Mouse (Mus musculus) fibroblast of lung, adult 2 months (primary cell): Measurements from ENCODE around the gene Synpo2l.
A peak's percentile ranks its signal among the peaks of the same experiment; 100 is the strongest.

Experiments used
- DNase-seq: peaks from one replicate; pipeline ENCODE4 v3.0.0-alpha.2; 2011; ENCODE audit warnings: low read depth

The Synpo2l gene

DNA sequence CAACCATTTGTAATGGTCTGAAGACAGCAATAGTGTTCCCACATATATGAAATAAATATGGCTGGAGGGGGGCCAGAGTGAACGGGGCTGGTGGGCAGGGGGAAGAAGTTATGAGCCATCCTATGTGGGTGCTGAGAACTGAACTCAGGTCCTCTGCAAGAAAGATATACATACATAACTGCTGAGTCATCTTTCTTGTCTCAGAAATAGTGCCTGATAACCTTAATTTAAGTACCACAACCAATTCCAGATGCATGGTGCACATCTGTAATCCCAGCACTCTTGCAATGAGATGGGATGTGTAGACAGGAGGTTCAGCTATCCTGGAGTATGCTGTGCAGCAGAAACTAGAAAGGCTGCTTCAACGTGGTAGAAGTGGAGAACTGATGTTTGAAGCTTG is 13.6 kb upstream of the Synpo2l start:
- no peak for DNase-seq

DNA sequence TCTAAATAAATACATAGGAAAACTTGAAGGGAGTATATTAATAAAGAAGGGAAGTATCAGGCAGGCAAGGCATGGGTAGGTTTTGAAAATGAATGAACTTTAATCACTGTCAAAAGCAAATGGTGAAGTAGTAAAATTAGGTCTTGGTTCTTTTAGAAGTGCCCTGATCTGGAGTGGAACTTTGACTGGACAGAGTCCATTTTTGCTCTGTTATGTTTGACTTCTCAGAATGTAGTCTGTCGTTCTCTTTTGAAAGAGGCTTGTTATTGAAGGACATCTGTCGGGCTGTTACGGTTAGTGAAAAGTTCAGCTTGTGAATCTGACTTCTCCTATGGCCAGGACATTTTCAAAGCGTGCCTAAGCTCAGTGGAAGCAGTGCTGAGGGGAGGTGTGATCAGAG is 9.8 kb upstream of the Synpo2l start:
- no peak for DNase-seq

DNA sequence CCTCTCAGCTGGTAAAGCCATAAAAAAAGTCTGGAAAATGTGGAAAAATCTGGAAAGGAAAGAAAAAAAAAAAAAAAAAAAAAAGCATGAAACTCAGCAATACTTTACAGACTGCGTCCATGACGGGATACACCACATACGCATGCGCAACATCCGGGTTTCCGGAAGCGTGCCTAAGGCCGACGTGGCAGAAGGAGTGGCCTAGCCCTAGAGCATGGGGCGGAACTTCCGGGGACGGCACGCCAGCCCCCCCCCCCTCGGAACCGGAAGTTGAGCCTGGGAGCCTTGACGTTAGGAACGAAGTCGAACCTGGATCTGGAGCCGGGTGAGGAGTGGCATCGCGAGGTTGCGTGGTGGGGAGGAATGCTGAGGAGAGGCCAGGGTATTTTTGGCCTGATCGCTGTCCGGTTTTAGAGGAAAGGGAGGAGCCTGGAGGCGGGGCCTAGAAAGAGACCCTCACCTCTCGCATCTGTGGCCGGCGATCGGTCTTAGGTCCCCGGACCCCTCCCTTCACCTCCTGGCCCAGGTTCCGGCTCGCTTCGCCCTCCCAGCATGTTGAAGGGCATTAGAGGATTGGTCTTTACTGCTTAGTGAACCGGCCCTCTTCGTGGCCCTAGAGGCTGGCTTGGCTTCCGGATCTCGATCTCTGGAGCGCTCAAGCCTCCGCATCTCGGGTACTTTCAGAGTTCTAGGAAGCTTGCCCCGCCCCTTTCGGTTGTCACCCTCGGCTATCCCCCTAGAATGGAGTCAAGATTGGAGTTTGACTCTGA is 6.1 kb upstream of the Synpo2l start, which contains the start of gene Sec24c:
Gene Sec24c (plus strand): TSS at position 245 of the 770 bp plus-strand sequence.
- peak; percentile 97 for DNase-seq

DNA sequence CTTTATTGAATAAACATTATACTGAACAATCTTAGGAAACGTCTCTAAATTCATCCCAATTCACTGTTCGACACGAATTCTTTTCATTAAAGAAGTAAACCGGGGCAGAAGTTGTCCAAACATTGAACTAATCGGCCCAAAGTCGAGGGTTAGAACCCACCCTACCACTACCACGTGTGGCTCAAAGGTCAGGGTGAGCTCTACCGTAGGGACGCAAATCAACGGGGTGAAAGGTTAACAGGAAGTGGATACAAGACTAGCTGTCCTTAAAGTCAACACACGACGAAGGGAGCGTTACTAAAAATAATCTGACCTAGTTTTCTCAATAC is 5.5 kb upstream of the Synpo2l start:
- no peak for DNase-seq

DNA sequence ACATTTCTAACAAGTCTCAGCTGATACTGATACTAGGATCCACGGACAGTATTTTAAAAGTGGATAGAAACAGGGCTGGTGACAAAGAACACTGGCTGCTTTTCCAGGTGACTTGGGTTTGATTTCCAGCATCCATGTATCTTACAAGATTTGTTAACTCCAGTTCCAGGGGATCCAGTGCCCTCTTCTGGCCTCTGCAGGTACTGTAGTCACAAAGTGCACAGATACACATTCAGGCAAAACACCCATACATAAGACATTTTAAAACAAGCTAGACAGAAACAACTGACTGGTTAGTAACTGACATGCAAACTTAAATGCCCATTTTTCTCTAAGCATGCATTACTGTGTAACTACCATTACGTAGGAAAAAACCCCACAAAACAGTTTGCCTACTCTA is 4.8 kb upstream of the Synpo2l start:
- no peak for DNase-seq

DNA sequence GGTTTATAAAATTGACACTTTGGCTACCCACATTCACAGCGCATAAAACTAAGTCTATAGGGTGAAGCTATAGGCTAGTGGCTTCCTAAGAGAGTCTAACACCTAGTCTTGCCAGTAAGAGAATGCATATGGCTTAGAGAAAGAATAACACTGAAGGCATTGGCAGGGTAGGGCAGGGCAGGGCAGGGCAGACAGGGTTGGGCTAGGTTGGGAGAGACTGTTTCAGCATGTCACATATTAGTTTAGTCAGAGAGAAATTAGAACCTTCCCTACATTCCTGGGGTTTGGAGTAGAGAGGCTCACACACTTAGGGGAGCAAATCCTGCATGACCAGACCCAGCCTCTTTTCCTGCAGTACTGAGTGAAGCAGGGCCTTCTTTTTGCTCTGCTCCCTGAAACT is 685 bp downstream of the Synpo2l start:
- DNase-seq: no peak

DNA sequence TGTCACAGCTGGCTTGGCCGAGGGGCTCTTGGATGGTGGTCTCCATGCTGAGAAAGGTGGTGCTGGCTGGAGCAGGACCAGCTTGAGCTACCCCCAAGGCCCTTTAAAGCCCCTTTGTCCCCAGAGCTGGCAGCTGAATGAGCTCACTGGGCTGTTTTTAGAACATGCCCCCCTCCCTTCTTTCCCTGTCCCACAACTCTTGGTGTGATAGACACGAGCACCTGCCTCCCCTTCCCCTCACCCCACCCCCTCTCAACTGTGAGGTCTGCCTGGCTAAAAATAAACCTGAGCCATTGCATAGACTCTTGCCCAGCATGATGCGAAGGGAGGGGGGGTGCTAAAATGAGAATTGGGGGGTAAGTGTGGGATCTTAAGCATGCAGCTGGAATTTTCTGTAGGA is 3.7 kb downstream of the Synpo2l start:
- no peak for DNase-seq

DNA sequence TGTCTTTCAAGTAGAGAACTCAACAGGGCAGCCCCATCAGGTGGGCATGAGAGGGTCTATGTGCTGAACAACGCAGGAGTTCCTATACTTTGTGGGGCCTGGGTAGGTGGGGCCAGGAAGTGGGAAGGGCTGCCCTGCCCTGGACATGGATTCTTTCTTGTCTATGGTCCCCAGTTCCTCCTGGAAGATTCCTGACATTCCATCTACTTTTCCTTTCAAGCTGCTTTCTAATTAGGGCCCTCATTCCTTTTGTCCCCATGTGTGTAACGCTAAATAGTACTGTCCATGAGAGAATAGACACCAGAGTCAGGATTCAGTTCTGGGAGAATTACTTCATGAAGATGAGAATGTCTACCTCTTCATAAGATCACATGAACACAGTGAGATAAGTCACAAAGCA is 4.6 kb downstream of the Synpo2l start:
- no peak for DNase-seq

DNA sequence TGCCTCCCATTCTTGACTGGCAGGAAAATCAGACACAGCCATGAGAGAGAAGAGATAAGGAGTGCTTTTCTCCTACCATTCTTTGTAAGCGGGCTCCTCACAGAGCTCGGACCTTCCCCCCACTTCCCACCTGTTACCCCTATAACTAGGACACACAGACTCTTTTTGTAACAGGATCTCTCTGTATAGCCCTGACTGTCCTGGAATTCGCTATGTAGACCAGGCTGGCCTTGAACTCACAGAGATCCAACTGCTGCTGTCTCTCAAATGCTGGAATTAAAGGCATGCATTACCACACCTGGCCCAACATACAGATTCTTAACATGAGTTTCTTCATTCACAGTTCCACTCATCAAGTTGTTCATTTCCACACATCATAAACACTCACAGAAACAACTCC is 5.4 kb downstream of the Synpo2l start:
- DNase-seq: no peak

DNA sequence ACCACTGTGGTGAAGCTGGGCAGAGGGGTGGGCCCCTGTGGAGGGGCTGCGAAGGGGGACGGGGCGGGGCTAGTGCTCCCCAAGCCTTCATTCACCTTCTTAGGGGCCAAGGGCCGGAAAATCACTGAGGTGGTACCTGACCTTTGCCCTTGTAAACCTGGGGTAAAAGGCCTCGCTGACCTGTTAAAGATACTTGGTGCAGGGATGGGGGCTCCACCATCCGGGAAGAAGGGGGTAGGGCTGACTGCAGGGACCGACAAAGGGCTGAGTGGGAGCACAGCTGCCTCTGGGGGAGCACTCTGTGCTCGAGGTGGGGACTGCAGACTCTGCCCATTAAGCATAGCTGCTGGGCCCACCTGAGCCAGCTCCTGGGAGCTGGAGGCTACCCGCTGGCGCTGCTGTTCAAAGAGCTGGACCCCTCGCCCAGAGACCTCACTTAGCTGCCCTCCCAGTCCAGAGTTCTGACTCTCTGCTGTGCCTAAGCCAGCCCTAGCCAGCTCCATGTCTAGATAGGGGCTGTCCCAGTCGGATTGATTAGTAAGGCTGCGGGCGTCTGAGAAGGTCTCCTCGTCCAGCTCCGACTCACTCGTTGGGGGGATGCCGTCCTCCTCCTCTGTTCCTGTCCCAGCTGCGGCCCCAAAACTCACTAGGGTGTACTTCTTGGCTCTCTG is 6.4 kb downstream of the Synpo2l start:
- DNase-seq: no peak

DNA sequence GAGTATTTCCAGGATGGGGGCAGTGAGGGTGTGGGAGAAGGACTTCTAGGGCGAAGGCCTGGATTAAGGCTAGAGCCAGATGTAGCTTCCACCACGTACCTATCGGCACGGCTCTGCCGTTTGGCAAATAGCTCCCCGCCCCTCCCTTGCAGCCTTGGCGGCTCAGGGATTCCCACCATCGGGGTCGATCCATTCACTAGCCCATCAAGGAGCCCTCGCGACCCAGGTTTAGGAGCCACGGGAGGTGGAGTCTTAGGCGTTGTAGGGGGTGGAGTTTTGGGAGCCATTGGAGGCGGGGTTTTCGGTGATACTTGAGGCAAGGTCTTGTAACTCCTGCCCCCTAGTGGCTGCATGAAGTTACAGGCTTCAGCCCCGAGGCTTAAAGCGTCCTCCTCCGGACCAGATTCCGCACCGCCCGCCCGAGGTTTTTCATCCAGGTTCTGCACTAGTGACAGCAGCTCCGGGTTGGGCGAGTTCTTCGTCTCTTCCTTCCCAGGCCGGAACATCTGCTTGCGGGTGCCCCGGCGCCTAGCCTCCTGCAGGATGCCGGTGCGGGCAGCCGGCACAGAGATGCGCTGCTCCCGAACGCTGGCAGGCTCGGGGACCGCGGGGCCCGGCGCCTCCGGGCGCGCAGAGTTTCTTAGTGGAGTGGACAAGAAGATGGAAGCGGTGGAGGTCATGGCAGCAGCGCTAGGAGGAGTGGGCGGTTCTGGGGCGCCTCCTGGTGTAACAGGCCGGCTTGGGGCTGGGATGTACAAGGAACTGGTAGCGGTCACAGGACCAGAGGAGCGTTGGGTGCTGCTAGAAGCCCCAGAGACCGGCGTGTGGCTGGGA is 7.1 kb downstream of the Synpo2l start:
- DNase-seq: peak; percentile 88

DNA sequence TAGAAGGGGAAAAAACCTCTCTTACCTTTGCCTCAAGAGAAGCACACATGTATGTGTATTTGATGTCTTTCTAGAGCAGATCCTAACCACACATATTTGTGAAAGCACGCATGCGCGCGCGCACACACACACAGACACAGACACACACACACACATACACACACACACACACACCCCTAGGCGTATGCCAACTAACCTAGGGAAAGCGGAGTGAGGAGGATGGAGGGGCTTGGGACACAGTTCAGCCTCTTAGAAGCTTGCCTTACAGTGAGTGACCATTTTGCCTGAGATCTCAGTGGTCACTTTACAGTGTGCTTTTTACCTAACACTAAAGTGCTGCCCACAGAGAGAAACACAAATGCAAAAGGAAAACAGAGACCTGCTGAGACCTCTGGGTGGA is 8.5 kb downstream of the Synpo2l start:
- no peak for DNase-seq

DNA sequence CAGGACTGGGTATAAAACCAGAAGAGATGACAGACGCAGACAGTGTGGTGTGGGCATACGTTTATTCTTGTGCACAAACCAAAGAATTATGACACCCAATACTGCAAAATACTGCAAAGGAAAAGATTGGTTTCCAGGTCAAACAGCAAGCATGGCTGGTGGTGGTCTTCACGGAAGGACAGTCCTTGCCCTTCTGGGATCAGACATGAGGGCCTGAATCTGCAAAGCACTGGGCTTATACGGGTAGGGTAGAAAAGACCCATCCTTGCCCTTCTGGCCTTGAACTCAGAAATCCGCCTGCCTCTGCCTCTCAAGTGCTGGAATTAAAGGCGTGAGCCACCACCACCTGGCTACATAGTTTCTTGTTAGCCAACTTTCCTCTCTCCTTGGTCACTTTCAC is 9.3 kb downstream of the Synpo2l start:
- no peak for DNase-seq

DNA sequence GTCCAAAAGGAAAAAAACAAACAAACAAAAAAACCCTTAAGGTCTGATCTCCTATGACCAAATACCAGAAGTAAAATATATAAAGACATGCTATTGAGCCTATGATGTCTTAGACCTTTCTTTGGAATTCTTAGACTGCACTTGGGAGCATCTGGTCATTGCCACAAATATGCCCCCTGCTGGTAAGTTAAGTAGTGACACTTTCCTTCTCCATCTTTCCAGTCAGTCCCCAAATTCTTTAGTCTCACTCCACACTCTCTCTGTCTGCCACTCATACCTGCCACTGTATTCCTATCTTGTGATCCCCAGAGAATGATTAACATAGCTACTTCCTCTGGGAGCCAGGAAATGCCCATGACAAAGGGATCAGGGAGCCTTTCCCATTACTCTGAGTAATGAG is 9.8 kb downstream of the Synpo2l start:
- DNase-seq: no peak

DNA sequence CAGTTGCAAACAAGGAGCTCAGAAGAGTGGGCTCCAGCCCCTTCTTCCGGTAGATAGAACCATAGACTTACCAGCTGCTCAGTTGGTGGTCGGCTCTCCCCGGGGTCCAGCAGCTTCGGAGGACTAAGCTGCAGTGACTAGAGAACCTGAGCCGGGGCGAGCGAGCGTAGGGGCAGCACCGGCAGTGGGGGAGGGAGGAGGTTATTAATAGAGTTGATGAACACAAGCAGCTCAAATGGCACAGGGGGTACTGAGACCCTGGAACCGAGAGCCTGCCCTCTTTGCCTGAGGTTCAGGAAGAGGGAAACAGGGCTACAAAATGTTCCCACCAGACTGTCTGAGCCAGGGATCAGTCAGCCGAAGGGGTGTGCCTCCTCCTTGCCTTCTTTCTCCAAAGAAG is 11.8 kb downstream of the Synpo2l start, which contains the start of gene Myoz1:
Gene Myoz1 (minus strand): TSS at position 180 of the 400 bp plus-strand sequence.
- DNase-seq: no peak

DNA sequence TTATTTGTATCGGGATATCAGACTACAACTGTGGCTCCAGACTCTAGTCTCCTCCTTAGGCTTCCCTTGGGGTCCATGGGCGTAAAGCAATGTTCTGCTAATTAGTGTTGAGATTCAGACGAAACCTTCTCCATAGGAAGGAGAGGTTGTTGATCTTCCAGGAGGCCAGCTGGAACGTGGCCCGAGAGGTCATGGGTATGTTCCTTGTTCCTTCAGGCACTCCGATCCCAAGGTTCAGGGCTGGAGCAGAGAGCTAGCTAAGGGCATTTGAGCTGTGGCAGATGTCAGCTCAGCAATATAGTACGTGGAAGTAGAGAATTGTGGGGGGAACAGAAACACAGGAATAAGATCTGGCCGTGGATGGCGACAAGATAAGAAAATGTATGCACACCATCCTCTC is 12.4 kb downstream of the Synpo2l start:
- DNase-seq: no peak

DNA sequence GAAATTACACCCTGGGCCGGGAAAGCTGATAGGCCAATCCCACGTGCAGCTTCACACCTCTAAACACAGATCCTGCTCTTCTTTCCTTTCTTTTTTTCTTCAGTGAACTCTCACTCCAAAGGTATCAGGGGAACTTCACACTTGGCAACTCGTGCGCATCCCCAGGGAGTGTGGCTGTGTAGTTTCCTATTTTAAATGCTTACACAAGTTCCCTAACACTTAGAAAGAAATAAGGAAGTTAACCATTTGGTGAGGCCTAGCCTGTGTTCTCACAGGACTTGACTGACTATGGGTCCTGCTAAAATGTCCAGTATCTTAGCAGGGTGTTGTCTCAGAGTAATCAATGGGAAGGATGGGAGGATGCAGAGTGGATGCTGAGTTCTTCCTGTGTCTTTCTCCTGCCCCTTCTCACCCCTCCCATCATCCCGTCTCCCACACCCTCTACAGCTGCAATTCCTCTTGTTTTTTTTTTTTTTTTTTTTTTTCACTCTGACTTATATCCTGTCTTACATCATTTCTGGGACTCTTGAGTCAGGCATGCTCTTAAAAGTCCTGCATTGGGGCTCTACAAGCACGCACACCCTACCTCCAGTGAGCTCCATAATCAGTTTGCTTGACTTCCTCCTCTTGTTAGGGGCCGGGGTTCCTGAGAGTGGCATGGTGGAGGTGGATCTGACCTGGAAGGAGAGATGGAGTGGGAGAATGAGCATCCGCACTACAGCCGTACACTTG is 13.3 kb downstream of the Synpo2l start:
- DNase-seq: no peak

DNA sequence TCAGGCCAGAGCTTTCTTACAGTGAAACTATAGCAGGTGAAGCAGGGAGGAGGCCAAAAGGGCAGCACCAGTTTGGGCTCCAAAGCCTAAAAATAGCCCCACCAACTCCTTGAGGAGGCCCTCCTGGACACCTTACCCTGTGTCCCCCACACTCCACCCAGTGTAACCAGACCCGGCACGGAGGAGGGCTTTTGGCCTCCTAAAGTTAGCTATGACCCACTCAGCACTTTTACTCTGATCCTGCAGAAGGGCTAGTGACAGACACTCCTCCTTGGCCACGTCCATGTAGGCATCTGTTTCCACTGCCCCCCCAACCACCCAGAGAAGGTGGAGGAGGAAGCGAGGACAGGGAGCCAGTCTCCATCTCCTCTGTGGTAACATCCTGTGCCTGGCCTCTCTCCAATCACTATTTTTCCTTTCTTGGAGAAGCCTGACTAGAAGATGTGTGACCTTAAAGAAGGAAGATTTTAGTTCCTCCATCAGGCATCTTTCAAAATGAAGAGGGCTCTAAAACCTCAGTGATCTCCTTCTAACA is 16.4 kb downstream of the Synpo2l start:
- DNase-seq: no peak

DNA sequence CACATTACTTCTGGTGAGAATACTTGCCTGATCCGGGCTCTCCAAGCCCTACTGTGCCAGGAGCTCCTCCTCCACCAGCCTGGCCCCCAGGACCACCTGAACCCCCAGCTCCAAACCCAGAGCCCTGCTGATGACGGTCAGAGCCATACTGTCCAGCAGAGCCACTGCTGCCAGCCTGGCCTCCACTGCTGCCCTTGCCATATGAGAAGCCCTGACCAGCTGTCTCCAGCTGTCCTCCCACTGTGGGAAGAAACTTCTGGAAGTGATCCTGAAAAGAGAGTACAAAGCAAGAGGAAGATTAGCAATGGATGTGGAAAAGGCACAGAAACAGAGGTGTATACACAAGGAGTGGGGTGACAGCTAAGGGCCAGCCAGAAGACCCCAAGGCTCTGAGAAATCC is 17.2 kb downstream of the Synpo2l start:
- no peak for DNase-seq

DNA sequence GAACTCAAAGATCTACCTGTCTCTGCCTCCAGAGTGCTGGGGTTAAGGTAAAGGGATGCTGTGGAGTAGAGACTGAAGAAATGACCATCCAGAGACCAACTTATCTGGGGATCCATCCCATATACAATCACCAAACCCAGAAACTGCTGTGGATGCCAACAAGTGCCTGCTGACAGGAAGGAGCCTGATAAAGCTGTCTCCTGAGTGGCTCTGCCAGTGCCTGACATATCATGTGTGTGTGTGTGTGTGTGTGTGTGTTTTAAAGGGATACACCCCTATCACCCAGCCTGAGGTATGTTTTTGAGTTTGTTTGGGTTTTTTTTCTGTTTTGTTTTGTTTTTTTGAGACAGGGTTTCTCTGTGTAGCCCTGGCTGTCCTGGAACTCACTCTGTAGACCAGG is 21.8 kb downstream of the Synpo2l start:
- DNase-seq: no peak

DNA sequence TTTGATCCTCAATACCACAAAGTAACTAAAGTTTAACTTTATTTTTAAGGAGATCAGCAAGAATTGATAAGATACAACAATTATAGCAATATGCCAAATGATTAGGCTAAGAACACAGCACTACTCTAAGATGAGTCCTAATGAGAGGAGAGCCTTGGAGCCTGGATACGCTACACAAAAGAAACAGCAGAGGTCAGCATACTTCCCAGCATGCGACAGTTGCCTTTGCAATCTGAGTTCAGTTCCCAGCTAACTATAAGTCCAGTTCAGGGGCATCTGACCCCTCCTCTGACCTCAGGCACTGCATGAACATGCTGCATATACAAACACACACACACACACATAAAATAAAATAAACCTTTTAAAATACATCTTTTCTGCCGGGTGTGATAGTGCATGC is 22.6 kb downstream of the Synpo2l start:
- DNase-seq: no peak

DNA sequence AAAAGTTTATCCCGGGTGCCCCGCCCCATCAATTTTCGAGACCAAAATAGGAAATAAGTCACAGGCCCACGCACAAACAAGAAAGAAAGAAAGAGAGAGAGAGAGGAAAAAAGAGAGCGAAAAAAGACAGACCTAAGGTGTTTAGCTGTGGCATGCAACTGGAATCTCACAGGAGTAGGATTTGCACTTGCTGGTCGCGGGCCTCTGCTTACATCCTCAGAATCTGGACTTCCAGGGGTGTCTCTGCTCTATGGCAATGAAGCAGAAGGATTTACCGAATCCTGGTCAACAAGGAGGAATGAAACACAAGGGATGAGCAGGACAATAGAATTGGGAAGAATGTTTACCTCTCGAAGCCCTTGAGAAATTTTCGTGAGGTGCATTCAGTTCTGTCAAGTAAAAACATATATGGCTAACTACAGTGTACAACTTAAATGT is 26.7 kb downstream of the Synpo2l start:
- no peak for DNase-seq
